Mouse (Mus musculus) spleen, postnatal 14 days (tissue): ENCODE data around the gene Krt31.

Experiments
- DNase-seq, 2 experiments: peaks; one replicate each; pipeline ENCODE4 v3.0.0; 2021 to 2022; ENCODE audit warnings: low spot score in 2 of 2

Krt31 gene

GRCm38 (mm10) chr11:100050451-100050850 is at the start of gene Krt31:
TSS of gene Krt31 (minus strand) at chr11:100050551.
- DNase-seq = no peak

GRCm38 (mm10) chr11:100097819-100098218 is 47.5 kb upstream of the Krt31 start:
- DNase-seq = no peak

- DNase-seq = no peak
Measured at GRCm38 (mm10) chr11:100096141-100096540, 45.8 kb upstream of the Krt31 start, which contains the start of gene Krt35. TSS of gene Krt35 (minus strand) at chr11:100096241.

GRCm38 (mm10) chr11:100088378-100089025 is 38.2 kb upstream of the Krt31 start:
- no peak for DNase-seq

GRCm38 (mm10) chr11:100087861-100088260 is 37.5 kb upstream of the Krt31 start, which contains the start of gene Krt32:
TSS of gene Krt32 (minus strand) at chr11:100088226.
- no peak for DNase-seq

- no peak for DNase-seq
Measured at GRCm38 (mm10) chr11:100073873-100074272, 23.5 kb upstream of the Krt31 start.

- no peak for DNase-seq
Measured at GRCm38 (mm10) chr11:100067293-100068036, 17.1 kb upstream of the Krt31 start.

GRCm38 (mm10) chr11:100066236-100067010 is 16.1 kb upstream of the Krt31 start:
- DNase-seq = no peak

GRCm38 (mm10) chr11:100058875-100059274 is 8.5 kb upstream of the Krt31 start:
- DNase-seq = no peak

- no peak for DNase-seq
Measured at GRCm38 (mm10) chr11:100055686-100056655, 5.6 kb upstream of the Krt31 start.

- no peak for DNase-seq
Measured at GRCm38 (mm10) chr11:100047193-100047592, 3.2 kb downstream of the Krt31 start.

- no peak for DNase-seq
Measured at GRCm38 (mm10) chr11:100046303-100046866, 4.0 kb downstream of the Krt31 start.

- no peak for DNase-seq
Measured at GRCm38 (mm10) chr11:100041454-100041853, 8.9 kb downstream of the Krt31 start, which contains the start of gene Krt34. TSS of gene Krt34 (minus strand) at chr11:100041554.

GRCm38 (mm10) chr11:100029768-100030167 is 20.6 kb downstream of the Krt31 start, which contains the start of gene Krt33b:
TSS of gene Krt33b (minus strand) at chr11:100029868.
- DNase-seq = no peak

GRCm38 (mm10) chr11:100021438-100021837 is 28.9 kb downstream of the Krt31 start:
- DNase-seq = no peak

GRCm38 (mm10) chr11:100019466-100019865 is 30.9 kb downstream of the Krt31 start:
- DNase-seq = no peak

GRCm38 (mm10) chr11:100016112-100016511 is 34.2 kb downstream of the Krt31 start, which contains the start of gene Krt33a:
TSS of gene Krt33a (minus strand) at chr11:100016212.
- DNase-seq = no peak

- no peak for DNase-seq
Measured at GRCm38 (mm10) chr11:100013691-100014171, 36.6 kb downstream of the Krt31 start.

- no peak for DNase-seq
Measured at GRCm38 (mm10) chr11:100010682-100011081, 39.7 kb downstream of the Krt31 start.

- DNase-seq = no peak
Measured at GRCm38 (mm10) chr11:100008336-100008735, 42.0 kb downstream of the Krt31 start.
